Mouse (Mus musculus): ENCODE results near the gene Ctnnbl1.

GRCm38 (mm10) chr2:157877394-157877793, 140.2 kb downstream of the Ctnnbl1 start:
- no peak for TF ChIP-seq CTCF (IDR thresholded peaks at IDR 0.05; ENCODE audit: control insufficient read depth, insufficient read depth, insufficient replicate concordance, low read depth, low read length)
- no peak for TF ChIP-seq POLR2A (IDR thresholded peaks at IDR 0.05; ENCODE audit: control insufficient read depth, low read depth, low read length)
